Mouse (Mus musculus) retina, postnatal 1 day (tissue): ENCODE data around the gene Slc25a23.
"Not testable (repeated sequence)": the region's sequence is repeated elsewhere in the genome, so short reads cannot be mapped to it uniquely, and the experiment has no call there.

Experiments used
- DNase-seq: peaks from one replicate; pipeline ENCODE4 v3.0.0-alpha.2; 2012

Slc25a23 gene

DNA sequence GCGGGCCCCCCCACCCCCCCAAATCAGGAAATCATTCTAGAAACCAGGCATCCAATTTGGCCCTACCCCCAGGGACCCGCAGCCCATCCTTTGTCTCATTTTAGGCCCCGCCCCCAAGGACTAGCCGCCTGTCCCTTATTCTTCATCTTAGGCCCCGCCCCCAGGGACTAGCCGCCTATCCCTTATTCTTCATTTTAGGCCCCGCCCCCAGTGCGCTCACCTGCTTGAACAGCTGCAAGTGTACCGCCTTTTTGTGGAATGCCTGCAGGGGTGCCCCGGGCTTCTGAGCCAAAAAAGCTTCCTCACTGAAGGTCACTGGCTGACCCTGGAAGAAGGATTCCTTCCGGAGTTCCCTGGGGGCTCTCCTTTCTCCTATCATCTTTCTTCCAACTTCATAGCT lies 11.0 kb upstream of the Slc25a23 start:
- peak; percentile 84 for DNase-seq

DNA sequence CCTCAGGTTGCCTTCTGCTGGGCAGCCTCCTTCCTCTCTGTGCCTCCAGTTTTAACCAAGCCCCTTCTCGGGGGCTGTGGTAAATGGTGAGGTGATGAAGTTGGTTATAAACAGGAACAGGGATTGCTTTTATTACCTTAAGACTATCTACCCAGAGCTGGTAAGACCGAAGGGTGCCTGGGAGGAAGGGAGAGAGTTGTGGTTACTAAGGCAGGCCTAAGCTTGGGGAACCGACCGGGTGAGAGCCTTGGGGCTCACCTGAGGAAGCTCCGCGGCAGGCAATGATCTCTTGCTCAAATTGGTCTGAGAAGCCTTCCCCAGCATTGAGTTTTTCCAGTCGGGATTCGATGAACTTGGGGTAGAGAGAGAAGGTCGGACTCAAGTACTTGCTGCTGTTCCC lies 10.6 kb upstream of the Slc25a23 start:
- DNase-seq: no peak

DNA sequence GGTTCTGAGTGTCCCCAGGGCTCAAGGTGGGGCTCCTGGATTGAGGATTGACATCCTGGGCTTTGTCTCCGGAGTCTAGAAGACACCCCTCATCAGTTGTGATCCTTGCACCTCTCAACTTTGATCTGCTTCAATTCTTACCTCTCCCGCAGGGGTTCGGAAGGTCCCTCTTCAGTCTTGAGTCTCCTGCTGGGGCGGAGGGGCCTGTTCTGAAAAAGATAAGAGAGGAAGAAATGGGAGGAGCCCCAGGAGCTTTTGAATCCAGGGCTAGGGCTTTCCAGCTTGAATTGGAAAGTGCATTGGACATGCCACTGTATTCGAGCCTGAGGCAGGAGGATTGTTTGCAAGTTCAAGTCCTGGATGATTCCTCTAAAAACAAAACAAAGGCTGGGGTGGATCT lies 7.2 kb upstream of the Slc25a23 start:
- no peak for DNase-seq

DNA sequence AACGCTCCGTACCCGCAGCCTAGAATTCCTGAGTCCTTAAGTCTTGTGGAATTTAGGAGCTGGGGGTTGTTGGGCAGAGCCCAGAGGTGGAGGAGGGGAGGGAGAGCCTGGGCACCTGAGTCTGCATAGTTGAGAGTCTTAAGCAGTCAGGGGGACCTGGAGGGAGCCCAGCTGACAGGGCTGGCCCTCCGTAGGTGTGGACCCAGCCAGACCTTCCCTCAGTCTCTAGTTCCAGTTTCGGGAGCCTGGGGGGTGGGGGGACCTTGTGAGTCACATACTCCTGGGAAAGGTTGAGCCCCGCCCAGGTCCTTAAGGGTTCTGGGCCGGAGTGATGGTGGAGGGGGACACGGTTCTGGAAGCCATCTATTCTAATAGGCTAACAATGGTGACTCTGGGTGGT lies 3.4 kb upstream of the Slc25a23 start:
- no peak for DNase-seq

DNA sequence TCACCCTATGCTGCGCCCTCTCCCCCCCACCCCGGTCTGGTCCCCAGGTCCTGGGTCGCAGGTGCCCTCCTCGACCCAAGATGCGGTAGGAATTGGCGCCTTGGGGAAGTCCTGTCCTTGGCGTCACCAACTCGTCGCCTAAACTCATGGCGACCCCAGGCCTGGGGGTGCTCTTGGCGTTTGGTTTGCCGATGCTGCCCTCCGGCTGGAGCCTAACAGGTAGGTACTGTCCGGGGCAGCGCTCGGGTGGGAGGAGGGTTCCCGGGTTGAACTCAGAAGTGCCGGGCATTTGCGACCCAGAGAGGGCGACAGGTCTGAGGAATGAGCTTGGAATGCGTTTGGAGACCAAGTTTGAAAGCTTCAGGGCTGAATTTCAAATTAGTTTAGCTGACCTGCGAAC lies 2.9 kb upstream of the Slc25a23 start:
- DNase-seq: no peak

DNA sequence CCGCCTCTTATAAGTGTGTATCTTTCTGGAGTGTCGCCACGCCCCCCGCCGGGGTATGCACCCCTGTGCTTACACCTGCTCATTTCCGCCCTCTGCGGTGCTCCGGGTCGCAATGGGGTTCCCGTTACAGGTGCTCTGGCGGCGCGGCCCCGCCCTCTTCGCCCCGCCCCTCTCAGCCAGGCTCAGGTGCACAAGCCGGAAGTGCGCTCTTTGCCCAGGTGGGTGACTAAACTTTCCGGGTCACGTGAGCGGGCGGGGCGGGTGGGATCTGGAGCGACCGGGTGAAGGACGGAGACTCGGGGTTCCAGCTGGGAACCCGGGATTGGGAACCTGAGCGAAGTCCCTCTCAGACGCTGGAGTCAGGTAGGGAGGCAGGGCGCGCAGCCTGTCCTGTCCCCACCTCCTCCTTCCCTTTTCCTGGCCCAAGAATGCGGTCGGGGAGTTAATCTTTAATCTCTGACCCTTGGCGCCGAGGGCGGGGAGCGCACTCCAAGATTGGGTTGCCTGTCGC lies 2.4 kb upstream of the Slc25a23 start:
- no peak for DNase-seq

DNA sequence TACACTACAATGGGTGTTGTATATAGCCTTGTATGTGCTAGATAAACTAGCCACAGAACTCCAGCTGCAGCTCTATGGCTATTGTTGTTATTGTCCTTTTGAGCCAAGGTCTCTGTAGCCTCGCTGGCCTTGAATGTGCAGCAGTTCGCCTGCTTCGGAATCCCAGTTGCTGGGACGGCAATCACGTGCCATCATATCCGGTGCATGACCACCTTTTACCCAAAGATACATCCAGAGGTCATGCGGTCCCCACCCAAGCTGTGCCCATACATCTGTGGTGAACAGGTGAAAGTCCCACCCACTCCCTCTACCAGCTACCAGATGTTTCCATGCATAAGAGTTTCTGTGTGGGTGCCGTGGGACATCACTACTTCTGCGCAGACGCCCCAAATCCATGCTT lies 1.4 kb upstream of the Slc25a23 start:
- DNase-seq: no peak

DNA sequence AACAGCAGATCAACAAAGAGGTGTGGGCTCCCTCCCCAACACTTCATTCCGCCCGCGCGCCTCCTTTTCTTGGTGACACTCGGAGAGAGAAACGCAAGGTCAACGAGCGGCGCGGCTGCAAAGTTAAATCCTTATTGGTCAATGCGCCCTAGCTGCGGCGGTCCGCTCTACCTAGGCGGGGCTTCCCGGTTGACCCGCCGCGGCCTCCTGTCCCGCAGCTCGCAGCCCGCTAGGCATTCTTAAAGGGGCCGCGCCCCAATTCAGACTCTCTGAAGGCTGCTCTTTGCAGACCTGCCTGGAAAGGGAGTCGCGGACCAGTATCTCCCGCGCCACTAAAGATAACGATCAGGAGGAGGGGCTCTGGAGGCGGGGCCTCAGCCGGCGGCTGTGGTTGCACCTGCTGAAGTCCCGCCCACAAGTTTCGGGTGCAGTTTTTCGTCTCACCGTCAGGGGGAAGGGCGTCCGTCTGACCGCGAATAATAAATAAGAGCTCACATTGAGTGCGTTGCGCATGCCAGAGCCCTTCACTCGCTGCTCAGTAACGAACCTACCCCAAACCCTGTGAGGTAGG lies 653 bp upstream of the Slc25a23 start:
- DNase-seq: peak; percentile 99

DNA sequence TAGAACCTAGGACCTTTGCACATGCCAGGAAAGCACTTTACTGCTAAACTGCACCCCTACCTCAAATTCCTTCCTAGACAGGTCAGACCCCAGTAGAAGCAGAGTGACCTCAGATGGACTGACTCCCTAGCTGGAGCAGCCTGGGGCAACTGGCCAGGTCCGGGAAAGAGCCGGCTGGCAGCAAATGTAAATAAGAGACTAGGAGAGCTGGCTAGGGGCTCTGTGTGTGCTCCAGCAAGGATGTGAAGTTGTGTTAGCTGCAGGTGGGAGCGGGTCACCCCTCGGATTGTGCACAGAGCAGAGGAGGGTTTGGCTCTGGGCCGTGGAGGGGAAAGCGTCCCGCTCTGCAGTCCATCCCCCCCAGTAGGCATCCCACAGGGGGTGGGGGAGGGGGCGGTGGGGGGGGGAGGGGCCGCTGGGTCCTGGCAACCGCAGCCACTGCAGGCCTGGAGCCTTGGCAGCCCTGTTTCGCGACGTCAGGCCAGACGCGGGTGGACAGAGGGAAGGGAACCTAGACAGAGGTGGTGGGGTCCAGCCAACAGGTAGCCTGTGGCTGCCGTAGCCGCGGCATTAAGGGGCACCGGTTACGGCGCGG lies 675 bp downstream of the Slc25a23 start, which contains the start of gene Crb3:
Gene Crb3, plus strand, starts transcription at position 215 of the 595 bp plus-strand sequence.
- peak; percentile 25 for DNase-seq

DNA sequence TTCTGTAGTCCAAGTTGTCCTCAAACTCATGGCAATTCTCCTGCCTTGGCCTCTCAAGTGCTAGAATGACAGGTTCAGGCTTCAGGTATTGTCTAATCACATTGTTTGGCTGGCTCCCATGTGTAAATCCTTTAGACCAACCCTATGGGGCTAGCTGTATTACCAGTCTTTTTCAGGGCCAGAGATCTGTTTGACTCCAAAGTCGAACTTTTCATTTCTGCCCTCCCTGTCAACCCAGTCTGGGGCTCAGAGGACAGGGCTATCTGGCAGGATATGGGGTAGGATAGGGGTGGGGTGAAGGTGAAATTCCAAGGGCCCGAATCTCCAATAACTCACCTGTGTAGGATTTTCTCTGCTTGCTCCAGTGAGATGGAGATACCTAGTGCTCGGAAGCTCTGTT lies 3.4 kb downstream of the Slc25a23 start:
- DNase-seq: no peak

DNA sequence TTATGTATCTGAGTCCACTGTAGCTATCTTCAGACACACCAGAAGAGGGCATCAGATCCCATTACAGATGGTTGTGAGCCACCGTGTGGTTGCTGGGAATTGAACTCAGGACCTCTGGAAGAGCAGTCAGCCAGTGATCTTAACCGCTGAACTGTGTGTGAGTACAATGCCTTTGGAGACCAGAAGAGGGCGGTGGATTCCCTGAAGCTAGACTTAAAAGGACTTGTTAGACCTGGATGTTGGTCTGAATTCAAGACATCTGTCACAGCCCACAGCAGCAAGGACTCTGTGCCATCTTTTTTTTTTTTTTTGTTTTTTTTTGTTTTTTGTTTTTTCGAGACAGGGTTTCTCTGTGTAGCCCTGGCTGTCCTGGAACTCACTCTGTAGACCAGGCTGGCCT lies 8.0 kb downstream of the Slc25a23 start:
- not testable (repeated sequence) for DNase-seq

DNA sequence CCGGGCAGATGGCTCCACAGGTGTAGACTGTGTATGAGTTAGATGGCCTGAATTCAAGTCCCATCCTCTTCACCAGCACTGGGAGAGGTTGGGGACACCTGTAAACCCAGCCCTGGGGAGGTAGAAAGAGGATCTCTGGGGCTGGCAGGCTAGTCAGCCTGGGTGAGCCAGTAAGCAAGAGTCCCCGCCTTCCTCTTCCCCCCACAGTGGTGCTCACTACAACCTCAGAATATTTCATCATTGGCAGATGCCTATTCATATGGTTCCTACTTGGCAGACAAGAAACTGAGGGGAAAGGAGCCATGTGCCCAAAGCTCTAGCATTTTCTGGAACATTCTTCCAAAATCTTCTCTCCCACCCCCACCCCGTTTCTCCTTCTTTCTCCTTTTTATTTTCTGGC lies 10.8 kb downstream of the Slc25a23 start:
- no peak for DNase-seq

DNA sequence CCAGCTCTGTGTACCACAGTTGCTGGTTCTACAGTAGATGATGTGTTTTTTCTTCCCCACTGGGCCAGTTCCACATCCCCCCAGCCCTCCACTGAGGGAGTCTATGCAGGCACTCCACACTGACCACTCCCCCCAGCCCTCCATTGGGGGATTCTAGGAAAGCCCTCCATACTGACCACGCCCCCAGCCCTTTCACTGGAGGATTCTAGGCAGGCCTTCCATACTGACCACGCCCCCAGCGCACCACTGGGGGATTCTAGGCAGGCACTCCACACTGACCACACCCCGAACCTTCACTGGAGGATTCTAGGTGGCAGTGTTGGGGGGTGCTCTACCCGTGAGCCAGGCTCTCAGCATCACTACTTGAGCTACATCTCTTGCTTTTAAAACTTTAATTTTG lies 12.3 kb downstream of the Slc25a23 start:
- DNase-seq: peak; percentile 44

DNA sequence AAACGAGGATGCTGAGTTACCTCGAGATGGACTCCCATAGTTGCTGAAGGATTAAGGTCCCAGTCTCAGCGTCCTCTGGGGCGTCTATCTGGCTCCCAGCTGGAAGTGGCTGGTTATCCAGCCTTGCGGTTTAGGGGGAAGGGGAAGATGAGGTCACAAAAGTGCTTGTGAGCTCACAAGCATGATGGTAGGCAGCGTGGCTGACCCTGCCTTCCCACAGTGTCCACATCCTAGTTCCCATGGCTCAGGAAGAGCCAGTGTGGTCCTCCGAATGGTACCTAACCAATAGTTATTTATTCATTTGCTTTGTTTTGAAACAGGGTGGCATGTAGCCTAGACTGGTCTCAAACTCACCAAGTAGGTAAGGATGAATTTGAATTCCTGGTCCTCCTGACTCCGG lies 18.1 kb downstream of the Slc25a23 start, which contains the start of gene Slc25a41:
Gene Slc25a41, minus strand, starts transcription at position 101 of the 400 bp plus-strand sequence.
- DNase-seq: no peak

DNA sequence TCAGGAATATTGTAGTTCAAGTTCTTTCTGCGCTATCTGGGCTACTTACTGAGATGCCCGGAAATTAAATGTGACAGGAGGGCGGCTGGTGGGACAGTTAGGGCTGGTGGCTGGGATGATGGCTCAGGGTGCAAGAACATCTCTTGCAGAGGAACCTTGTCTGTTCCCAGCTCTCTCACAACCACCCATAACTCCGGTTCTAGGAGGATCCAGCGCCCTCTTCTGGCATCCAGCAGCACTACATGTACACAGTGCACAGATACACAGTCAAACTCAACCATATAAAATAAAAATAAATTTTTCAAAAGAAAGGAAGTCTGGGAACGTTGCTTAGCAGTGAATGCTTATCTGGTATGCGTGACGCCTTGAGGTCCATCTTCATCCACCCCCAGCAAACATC lies 20.7 kb downstream of the Slc25a23 start:
- DNase-seq: no peak

DNA sequence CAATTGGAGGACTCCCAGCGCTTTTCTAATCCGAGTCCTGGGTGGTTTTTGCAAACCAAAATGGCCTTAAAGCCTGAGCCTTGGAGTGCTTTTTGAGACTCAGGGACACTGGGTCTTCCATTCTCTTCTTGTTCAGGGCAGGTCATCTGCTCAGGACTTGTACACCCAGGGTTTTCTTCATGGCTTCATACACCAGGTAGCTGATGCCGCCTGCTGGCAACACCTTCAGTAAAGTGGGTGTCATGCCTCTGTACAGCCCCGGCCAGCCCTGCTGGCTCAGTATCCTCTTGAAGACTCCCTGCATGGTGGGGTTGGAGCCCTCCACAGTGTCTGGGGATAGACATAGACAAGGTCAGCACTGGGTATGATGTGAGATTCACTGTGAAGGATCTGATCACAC lies 26.8 kb downstream of the Slc25a23 start:
- DNase-seq: no peak

DNA sequence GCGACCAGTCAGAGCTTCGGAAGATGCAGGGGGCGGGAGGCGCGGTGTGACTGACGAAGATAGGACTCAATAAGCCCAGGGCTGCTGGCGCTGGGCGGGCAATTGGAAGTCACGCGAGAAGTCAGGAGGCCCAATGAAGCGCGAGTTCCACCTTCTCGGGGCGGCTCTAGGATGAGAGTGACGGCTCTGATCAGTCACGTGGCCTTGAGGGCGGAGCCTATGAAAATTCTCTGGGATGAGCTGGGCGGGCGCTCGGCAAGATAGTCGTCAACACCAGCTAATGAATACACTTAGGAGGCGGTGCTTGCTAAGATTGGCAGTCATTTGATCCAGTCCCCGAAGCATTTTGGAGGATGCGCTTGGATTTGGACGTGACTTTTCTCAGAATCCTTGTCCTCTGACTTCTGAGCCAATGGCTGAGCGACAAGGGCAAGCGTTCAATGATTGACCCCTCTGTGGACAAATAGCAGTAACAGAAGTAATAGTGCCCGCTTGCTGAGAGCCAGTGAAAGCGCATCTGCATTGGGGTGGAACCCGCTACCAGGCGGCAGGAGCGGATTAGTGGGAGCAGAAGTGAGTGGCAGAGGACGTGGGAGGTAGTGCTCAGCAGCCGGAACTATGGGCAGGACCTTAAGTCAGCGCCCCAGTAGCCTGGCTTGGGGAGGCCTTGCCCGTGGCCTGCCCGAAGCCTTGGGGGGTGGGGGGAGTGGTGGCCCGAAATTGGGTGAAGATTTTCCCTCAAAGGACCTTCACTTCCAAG lies 27.8 kb downstream of the Slc25a23 start:
- DNase-seq: peak; percentile 100

DNA sequence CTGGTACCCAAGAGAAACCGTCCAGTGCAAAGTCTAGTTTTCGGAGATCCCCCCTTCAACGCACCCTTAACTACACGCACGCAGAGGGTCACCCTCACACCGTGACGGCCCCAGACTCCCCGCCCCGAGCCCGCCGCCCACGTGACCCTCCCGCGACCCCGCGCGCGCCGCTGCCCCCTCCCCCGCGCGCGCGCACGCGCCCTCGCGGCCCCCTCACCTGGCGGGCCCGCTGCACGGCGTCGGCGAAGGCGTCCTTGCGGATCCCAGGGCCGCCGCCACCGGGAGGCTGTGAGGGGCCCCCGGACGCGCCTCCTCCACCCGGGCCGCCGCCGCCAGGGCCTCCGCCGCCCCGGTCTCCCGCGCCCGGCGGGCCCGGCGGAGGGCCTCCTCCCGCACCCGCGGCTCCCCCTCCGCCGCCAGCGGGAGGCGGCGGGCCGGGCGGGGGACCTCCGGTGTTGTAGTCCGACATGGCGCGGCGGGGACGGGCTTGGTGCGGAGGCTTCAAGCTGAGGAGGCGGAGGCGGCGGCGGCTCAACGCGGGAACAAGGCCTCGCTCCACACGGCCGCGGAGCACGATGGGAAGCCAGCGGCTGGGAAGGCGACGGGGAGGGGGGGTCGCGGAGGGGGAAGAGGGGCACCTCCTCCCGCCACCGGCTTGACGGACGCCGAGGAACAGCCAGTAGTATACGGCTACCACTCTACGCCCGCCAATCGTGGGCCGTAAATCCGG lies 28.6 kb downstream of the Slc25a23 start, which contains the start of gene Khsrp:
Gene Khsrp, minus strand, starts transcription at position 592 of the 730 bp plus-strand sequence.
- DNase-seq: peak; percentile 61

DNA sequence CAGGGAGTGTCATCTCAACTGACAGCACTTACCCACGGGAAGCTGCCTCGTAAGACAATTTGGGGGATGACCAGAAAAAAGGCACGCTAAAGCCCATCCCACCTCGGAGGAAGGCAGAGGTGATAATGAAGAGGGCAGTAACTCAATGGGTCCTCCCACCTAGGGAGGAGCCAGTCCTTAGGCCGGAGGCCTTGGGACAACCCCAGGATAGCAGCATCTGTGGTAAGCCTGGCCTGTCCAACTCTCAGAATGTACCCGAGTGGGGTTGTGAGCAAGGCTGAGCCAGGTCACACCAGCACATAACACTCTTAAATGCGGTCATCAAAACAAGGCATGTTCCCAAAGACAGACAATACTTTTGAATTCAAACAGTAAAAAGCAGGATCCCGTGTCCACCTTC lies 30.0 kb downstream of the Slc25a23 start:
- no peak for DNase-seq

DNA sequence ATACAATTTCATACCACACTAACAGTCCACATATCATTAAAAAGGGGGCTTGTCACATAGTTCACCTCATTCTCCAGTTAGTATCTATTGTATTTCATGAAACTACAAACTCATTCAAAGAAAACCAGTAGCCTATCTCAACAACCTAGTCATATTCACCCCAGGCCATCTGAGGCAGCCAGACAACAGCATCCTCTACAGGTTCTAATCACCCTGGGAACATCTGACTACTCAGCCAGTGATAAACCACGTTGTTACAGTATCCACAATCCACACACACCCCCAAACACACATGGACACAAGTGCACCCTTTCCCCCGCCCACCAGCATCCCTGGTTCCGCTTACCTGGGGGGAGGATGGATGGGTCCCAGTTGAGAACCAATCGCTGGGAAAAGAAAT lies 32.2 kb downstream of the Slc25a23 start:
- DNase-seq: no peak

DNA sequence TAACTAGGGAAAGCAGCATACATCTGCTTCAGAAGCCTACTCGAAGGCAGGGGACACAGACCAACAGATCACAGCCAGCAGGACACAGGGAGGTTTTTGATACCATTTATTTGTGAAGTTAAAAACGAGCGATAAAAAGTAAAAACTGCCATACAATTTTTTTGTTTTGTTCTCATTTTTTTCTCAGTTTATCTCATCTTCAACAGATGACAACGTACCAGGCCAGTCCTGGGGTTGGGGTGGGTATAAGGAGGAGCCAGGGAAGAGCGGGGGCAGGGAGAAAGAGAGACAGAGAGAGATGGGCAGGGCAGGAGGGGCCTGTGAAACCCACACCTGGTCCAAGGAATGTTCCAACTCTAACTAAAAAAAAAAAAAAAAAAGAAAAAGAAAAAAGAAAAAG lies 38.7 kb downstream of the Slc25a23 start:
- no peak for DNase-seq

DNA sequence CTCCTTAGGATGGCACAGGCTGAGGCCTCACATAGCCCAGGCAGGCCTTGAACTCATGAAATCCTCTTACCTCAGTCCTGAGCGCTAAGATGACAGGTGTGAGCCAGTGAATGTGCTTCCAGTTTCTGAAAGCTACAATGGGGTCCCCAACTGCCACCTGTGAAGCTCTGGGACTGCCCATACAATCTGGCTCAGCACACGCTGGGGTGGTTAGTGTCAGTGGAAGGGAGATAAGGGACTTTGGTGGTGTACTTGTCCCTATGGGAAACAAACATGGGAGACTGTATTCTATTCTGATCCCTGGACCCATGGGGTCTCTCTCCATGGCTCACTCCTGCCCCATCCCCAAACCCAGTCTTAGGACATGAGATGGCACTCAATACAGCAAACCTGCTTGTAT lies 40.0 kb downstream of the Slc25a23 start:
- no peak for DNase-seq

DNA sequence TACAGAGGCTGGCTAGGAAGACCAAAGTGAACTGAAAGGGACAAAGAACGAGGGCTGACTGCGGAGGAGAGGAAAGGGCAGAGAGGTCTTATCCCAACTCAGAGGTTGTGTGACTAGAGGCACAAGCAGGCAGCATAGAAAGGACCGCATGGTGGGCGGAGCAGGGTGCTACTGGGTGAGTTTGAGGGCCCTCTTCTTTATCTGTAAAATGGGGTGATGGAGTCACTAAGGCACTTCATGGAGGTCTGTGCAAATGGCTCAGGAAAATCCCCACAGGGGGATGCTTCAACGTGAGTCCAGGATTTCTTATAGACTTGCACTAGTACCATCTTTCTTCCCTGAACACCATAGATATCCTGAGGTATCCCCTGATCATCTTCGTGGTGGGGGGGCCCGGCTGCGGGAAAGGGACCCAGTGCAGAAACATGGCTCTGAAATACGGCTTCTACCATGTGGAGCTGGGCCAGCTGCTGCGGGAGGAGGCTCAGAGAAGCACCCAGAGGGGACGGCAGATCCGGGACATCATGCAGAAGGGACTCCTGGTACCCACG lies 47.3 kb downstream of the Slc25a23 start:
- DNase-seq: no peak
